ENCODE assay signal across 8 mouse cellular contexts in genomic region chr3:52046027-52046700, GRCm38 (mm10). TPM values are rescaled to one million over a fixed set of nuclear protein-coding genes. Genes with fewer than 3 reads are reported as not detected.
DNase-seq lines count a peak whose midpoint lies in the region.

No protein-coding gene starts in this region.

- H3K79me2 ChIP-seq in macrophage (ENCODE audit: inconsistent target), result no peaks in the 10 kb centered on the region

- intact Hi-C loops in gastrocnemius, postnatal 14 days (cut with DNase I; ENCODE audit: low total_unique reads), result loop anchor here (5.0 kb wide), 1 partner anchor 46 kb away; no protein-coding TSS in a partner anchor

- H3K4me3 ChIP-seq in macrophage (ENCODE audit: inconsistent target), result peak overlapping the region; percentile 18

- H3K27ac ChIP-seq in macrophage, result peak overlapping the region; percentile 72

- WGBS in macrophage (ENCODE audit: missing documents), result 35% methylated on average over 15 of the region's 20 CpGs

- H3K36me3 ChIP-seq in macrophage (ENCODE audit: inconsistent target), result no peaks in the 10 kb centered on the region

- DNase-seq in adrenal gland, adult 18-20 months (ENCODE audit: low spot score in 2 of 2), result peak; percentile 62 to 66
- peak; percentile 86 for DNase-seq in embryo, embryonic 10 days (ENCODE audit: low spot score)
- peak; percentile 62 for DNase-seq in gastrocnemius, postnatal 14 days
- peak; percentile 70 for DNase-seq in induced T-regulatory cell, adult 2 months (ENCODE audit: low read depth)
- DNase-seq in left cerebral cortex, adult 9 months (ENCODE audit: low spot score in 2 of 2), result peak; percentile 84 to 90
- DNase-seq in right cerebral cortex, adult 18-20 months, result peak; percentile 92
- peak; percentile 94 for DNase-seq in yolk sac, embryonic 10.5 days (ENCODE audit: low spot score)

RNA-seq across cellular contexts. Expression of gene Maml3, which starts 58.7 kb away (rescaled TPM):
- total RNA-seq in adrenal gland, adult 18-20 months (2021), result 1 to 10 TPM; 6.4 to 8.2 TPM
- 1 to 10 TPM; 3.3 to 3.5 TPM for total RNA-seq in gastrocnemius, postnatal 14 days (2021)
- 1 to 10 TPM; 1.2 to 9.8 (median 4.1) TPM for total RNA-seq in macrophage (2018; cell fraction: chromatin; rRNA removed)
- 1 to 10 TPM in 1 of 26 experiments, under 1 TPM in 25; 0.19 to 1.0 (median 0.51) TPM for total RNA-seq in macrophage (2018; cell fraction: cytosol; rRNA removed)
- 10 to 100 TPM in 1 of 26 experiments, 1 to 10 TPM in 22, under 1 TPM in 3; 0.72 to 21.2 (median 2.8) TPM for total RNA-seq in macrophage (2018; cell fraction: nucleus; rRNA removed)
- 0.50 to 3.3 TPM (median 0.72 TPM) in 3 replicates for polyA plus RNA-seq in macrophage (2018)

Comparison
In these comparisons a context has a peak if more than half of its experiments do, and no peak if none do; other contexts are left out.
1. Peak in every context shown above with its lines: DNase-seq, H3K4me3 ChIP-seq and H3K27ac ChIP-seq.